Mouse (Mus musculus): ENCODE measurements at regions not wholly inside any gene's neighbourhood (a gene's known extent, or its start where the extent isn't known, plus 50 kb on each side); places are given as distances from the start of the nearest gene placed in this dataset.

GRCm38 (mm10) chr3:132479275-132479674 lies 150.3 kb upstream of the Gimd1 start:
- DNase-seq (ENCODE audit: low spot score), result no peak

DNA sequence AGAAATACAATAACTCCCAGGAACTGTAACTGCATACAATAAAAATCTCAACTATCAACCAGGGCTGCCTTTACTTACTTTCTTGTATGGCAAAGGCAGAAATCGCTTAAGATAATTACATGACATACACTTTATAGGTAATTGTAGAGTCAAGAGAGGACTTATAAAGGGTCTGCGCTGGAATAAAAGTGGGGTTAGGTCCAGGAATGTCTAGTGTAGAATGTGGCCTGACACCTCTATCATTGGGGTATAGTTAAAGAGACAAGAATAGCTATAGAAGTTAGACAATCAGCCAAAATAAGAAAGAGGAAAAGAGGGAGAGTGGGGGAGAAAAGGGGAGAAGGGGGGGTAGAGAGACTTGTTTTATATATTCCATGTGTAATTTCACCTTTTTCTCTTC lies 144.8 kb upstream of the Gimd1 start:
- DNase-seq (ENCODE audit: low spot score), result no peak

GRCm38 (mm10) chr3:132485553-132485952 lies 144.1 kb upstream of the Gimd1 start:
- no peak for DNase-seq (ENCODE audit: low spot score)

GRCm38 (mm10) chr3:132506095-132506494 lies 123.5 kb upstream of the Gimd1 start:
- DNase-seq (ENCODE audit: low spot score), result peak; percentile 44

GRCm38 (mm10) chr3:132510240-132510639 lies 119.4 kb upstream of the Gimd1 start:
- DNase-seq (ENCODE audit: low spot score), result no peak

- DNase-seq (ENCODE audit: low spot score), result no peak
These were observed 117.0 kb upstream of the Gimd1 start for GRCm38 (mm10) chr3:132512526-132513102.

GRCm38 (mm10) chr3:132533323-132533904 lies 96.2 kb upstream of the Gimd1 start:
- DNase-seq (ENCODE audit: low spot score), result no peak

DNA sequence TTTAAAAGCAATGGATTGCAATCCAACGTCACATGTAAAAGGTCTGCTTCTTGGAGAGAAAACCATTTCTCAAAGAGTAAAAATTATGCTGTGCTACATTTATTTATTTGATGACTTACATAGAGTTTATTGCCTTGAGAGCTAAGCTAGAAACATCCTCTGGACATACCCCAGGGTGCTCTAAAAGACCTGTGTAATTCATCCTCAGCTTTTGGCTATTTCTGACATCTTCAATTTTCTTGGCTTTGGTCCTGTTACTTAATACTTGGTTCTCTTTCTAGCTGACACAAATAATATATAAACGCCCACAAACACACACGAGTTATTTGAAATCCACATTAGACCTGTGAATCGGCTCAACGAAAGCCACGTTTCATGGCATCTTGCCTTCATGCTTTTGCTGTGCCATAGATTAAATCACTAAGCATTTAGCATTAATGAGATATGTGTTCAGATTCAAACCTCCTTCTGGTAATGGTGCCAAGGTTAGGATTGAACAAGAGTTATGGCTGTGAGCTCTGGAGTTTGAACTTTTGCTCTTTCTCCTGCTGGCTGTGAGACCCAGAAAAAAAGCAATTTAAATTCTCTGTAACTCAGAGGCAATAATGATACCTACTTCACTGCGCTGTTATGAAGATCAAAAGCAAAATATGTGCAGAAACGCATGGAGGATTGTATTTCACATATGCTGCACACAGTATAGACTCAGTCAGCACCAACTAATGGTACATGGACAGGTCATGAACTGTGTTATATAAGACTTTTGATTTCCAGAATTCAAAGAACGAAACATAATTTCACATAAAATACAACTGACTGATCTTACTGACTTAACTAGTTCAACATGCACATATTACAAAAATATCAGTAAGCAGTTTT lies 89.6 kb upstream of the Gimd1 start:
- DNase-seq (ENCODE audit: low spot score), result no peak

GRCm38 (mm10) chr3:132551238-132551808 lies 78.3 kb upstream of the Gimd1 start:
- no peak for DNase-seq (ENCODE audit: low spot score)

GRCm38 (mm10) chr3:132565755-132566154 lies 63.9 kb upstream of the Gimd1 start:
- no peak for DNase-seq (ENCODE audit: low spot score)

DNA sequence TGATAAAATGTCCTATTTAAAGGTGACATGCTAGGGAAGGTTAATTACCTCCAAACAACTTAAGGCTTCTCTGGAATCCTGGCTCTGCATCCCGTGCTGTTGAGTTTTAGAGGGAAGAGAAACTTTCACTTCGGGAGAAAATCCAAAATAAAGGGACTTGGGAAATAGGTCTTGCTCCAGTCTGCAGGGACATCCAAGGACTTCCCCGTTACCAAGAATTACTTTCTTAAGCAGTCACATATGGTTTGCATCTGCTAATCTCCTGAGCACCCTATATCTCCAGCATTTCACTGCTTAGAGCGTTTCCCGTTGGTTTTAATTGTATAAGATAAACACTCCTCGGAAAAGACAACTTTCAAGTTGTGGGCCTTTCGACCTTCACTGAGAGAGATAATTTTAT lies 63.3 kb upstream of the Gimd1 start:
- no peak for DNase-seq (ENCODE audit: low spot score)
